Mouse (Mus musculus) C3H10T1/2 (cell line): ENCODE results near the gene Tmem45a2. TPM values are rescaled to one million over a fixed set of nuclear protein-coding genes. Genes with fewer than 3 reads are reported as not detected.

Source experiments
- polyA plus RNA-seq, 2 experiments: library from polyadenylated mRNA; unstranded; fragments of >200 nt; fragmentation: generic; extraction: Trizol; gene quantifications; one replicate each; pipeline ENCODE4 v1.2.1; 2012; ENCODE audit warnings: missing spikeins in 2 of 2

Gene Tmem45a2
- polyA plus RNA-seq = under 1 TPM in 1 of 2 experiments, not detected in 1; 0.04 TPM

GRCm38 (mm10) chr16:57071132-57071639 lies at the start of gene Tmem45a2:
Gene Tmem45a2 (minus strand): TSS chr16:57071372.

Other genes starting within 250 kb of the Tmem45a2 start
- 10 to 100 TPM in 1 of 2 experiments, 1 to 10 TPM in 1; 1.5 to 11.2 TPM for gene Tmem45a, start 185.2 kb downstream of the Tmem45a2 start, polyA plus RNA-seq
- not detected for gene Lnp1, start 143.3 kb downstream of the Tmem45a2 start, polyA plus RNA-seq
- 1 to 10 TPM; 1.8 to 8.9 TPM for gene Tomm70a, start 50.3 kb upstream of the Tmem45a2 start, polyA plus RNA-seq
- gene Nit2, start 96.0 kb upstream of the Tmem45a2 start, polyA plus RNA-seq = 10 to 100 TPM in 1 of 2 experiments, 1 to 10 TPM in 1; 9.7 to 36.8 TPM
- 1 to 10 TPM in 1 of 2 experiments, under 1 TPM in 1; 0.30 to 8.0 TPM for gene Tbc1d23, start 160.1 kb upstream of the Tmem45a2 start, polyA plus RNA-seq
- gene Tmem30c, start 221.5 kb upstream of the Tmem45a2 start, polyA plus RNA-seq = under 1 TPM in 1 of 2 experiments, not detected in 1; 0.02 TPM